Mouse (Mus musculus) G1E (cell line): ENCODE measurements at regions not wholly inside any gene's neighbourhood (a gene's known extent, or its start where the extent isn't known, plus 50 kb on each side); places are given as distances from the start of the nearest gene placed in this dataset.

Experiments used
- CTCF ChIP-seq: IDR thresholded peaks from 2 replicates; pipeline ENCODE4 v1.5.1; 2012; ENCODE audit warnings: low read depth, low read length, inconsistent platforms, mixed read lengths
- GATA1 ChIP-seq: IDR thresholded peaks from 2 replicates; pipeline ENCODE4 v1.6.1; 2012; ENCODE audit warnings: borderline replicate concordance, low read length, inconsistent platforms, mixed read lengths
- TAL1 ChIP-seq: conservative IDR thresholded peaks from 2 replicates; pipeline ENCODE4 v1.6.1; 2012; ENCODE audit warnings: low read depth, low read length, inconsistent platforms, mixed read lengths

DNA sequence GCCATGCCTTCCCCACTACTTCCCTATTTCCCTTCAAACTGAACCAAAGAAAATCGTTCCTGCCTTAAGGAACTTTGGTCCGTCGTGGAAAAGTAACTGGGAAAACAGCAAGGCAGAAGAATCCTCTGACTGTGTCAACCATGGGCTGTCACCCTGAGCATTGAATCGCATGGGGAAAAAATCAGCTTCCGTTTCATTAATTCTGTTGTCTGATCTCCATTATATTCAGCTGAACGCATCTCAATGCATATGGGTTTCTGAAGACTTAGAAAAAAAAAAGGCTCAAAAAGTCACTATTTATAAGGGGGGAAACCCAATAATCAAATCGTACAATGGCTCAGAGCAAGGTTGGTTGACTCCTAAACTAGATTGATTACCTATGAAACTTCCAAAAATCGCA, 83.8 kb upstream of the Il12b start:
- TF ChIP-seq CTCF (no peak), GATA1 (no peak), TAL1 (no peak)
